Mouse (Mus musculus): ENCODE measurements around the gene Avl9. TPM values are rescaled to one million over a fixed set of nuclear protein-coding genes. Genes with fewer than 3 reads are reported as not detected.
A peak's percentile ranks its signal among the peaks of the same experiment; 100 is the strongest.

Gene Avl9
- polyA plus RNA-seq, 1 experiment from 2014 or later = 20.2 TPM

GRCm38 (mm10) chr6:56797311-56798151, 82.8 kb downstream of the Avl9 start, which contains the start of gene Kbtbd2:
Gene Kbtbd2 (minus strand): TSS chr6:56797813.
- Histone ChIP-seq H3K4me3 (ENCODE audit: low read length) (peak within 1 kb of the TSS; percentile 70), H3K36me3 (ENCODE audit: control insufficient read depth, insufficient read depth, low read length) (no peaks in the 10 kb centered on the region), H3K4me2 (replicated peaks; ENCODE audit: low read depth, low read length) (peak within 1 kb of the TSS; percentile 71), H3K4me1 (ENCODE audit: control insufficient read depth, insufficient read depth, low read length) (peaks cover 17% of the 10 kb centered on the region), H3K9ac (ENCODE audit: low read depth, low read length) (peak within 1 kb of the TSS; percentile 90), H3K9me3 (ENCODE audit: control insufficient read depth, low read length) (no peaks in the 10 kb centered on the region), H3K27ac (ENCODE audit: low read depth, low read length) (peak within 1 kb of the TSS; percentile 99), H3K27me3 (ENCODE audit: control insufficient read depth, insufficient read depth, low read length) (no peaks in the 10 kb centered on the region)
- peak; percentile 95 for ATAC-seq (ENCODE audit: low FRiP score, low TSS enrichment)
- WGBS = under 1% methylated on average over 85 of the region's 98 CpGs

GRCm38 (mm10) chr6:56798152-56798465, 83.4 kb downstream of the Avl9 start:
- peaks cover 17% of the 10 kb centered on the region for H3K4me1 ChIP-seq (ENCODE audit: control insufficient read depth, insufficient read depth, low read length)
- H3K27me3 ChIP-seq (ENCODE audit: control insufficient read depth, insufficient read depth, low read length) = no peaks in the 10 kb centered on the region
- ATAC-seq (ENCODE audit: low FRiP score, low TSS enrichment) = no peak
- 19% methylated on average over 8 of the region's 8 CpGs for WGBS
- no peaks in the 10 kb centered on the region for H3K9me3 ChIP-seq (ENCODE audit: control insufficient read depth, low read length)
- H3K4me2 ChIP-seq (replicated peaks; ENCODE audit: low read depth, low read length) = peak overlapping the region; percentile 66
- H3K27ac ChIP-seq (ENCODE audit: low read depth, low read length) = peak overlapping the region; percentile 99
- H3K36me3 ChIP-seq (ENCODE audit: control insufficient read depth, insufficient read depth, low read length) = no peaks in the 10 kb centered on the region
- H3K4me3 ChIP-seq (ENCODE audit: low read length) = peak overlapping the region; percentile 70
- peak overlapping the region; percentile 90 for H3K9ac ChIP-seq (ENCODE audit: low read depth, low read length)

- WGBS = 96% methylated on average over 4 of the region's 4 CpGs
- H3K27me3 ChIP-seq (ENCODE audit: control insufficient read depth, insufficient read depth, low read length) = no peaks in the 10 kb centered on the region
- H3K9ac ChIP-seq (ENCODE audit: low read depth, low read length) = no peak overlapping the region
- H3K4me3 ChIP-seq (ENCODE audit: low read length) = no peak overlapping the region
- no peaks in the 10 kb centered on the region for H3K36me3 ChIP-seq (ENCODE audit: control insufficient read depth, insufficient read depth, low read length)
- H3K9me3 ChIP-seq (ENCODE audit: control insufficient read depth, low read length) = no peaks in the 10 kb centered on the region
- no peak overlapping the region for H3K4me2 ChIP-seq (replicated peaks; ENCODE audit: low read depth, low read length)
- no peaks in the 10 kb centered on the region for H3K4me1 ChIP-seq (ENCODE audit: control insufficient read depth, insufficient read depth, low read length)
- no peak overlapping the region for H3K27ac ChIP-seq (ENCODE audit: low read depth, low read length)
- no peak for ATAC-seq (ENCODE audit: low FRiP score, low TSS enrichment)
Observed at GRCm38 (mm10) chr6:56805026-56805425, 90.3 kb downstream of the Avl9 start.

- H3K4me3 ChIP-seq (ENCODE audit: low read length) = no peak overlapping the region
- no peaks in the 10 kb centered on the region for H3K4me1 ChIP-seq (ENCODE audit: control insufficient read depth, insufficient read depth, low read length)
- no peaks in the 10 kb centered on the region for H3K9me3 ChIP-seq (ENCODE audit: control insufficient read depth, low read length)
- H3K4me2 ChIP-seq (replicated peaks; ENCODE audit: low read depth, low read length) = no peak overlapping the region
- no peak for ATAC-seq (ENCODE audit: low FRiP score, low TSS enrichment)
- H3K27ac ChIP-seq (ENCODE audit: low read depth, low read length) = no peak overlapping the region
- H3K9ac ChIP-seq (ENCODE audit: low read depth, low read length) = no peak overlapping the region
- no peaks in the 10 kb centered on the region for H3K36me3 ChIP-seq (ENCODE audit: control insufficient read depth, insufficient read depth, low read length)
- no peaks in the 10 kb centered on the region for H3K27me3 ChIP-seq (ENCODE audit: control insufficient read depth, insufficient read depth, low read length)
- WGBS = 71% methylated on average over 2 of the region's 2 CpGs
Observed at GRCm38 (mm10) chr6:56806195-56806594, 91.5 kb downstream of the Avl9 start.

GRCm38 (mm10) chr6:56808656-56809055, 94.0 kb downstream of the Avl9 start:
- Histone ChIP-seq H3K4me2 (replicated peaks; ENCODE audit: low read depth, low read length) (no peak overlapping the region), H3K4me3 (ENCODE audit: low read length) (no peak overlapping the region), H3K9me3 (ENCODE audit: control insufficient read depth, low read length) (no peaks in the 10 kb centered on the region; the same call in 1 of the 2 replicates), H3K4me1 (ENCODE audit: control insufficient read depth, insufficient read depth, low read length) (no peaks in the 10 kb centered on the region), H3K9ac (ENCODE audit: low read depth, low read length) (no peak overlapping the region), H3K36me3 (ENCODE audit: control insufficient read depth, insufficient read depth, low read length) (no peaks in the 10 kb centered on the region), H3K27me3 (ENCODE audit: control insufficient read depth, insufficient read depth, low read length) (no peaks in the 10 kb centered on the region), H3K27ac (ENCODE audit: low read depth, low read length) (no peak overlapping the region)
- WGBS = 9% methylated on average over 3 of the region's 3 CpGs
- peak; percentile 85 for ATAC-seq (ENCODE audit: low FRiP score, low TSS enrichment)

Other genes with a start within 250 kb of the Avl9 start
- 0.93 and 1.1 TPM in 2 replicates for gene Pde1c, start 145.8 kb upstream of the Avl9 start, polyA plus RNA-seq (2014; fragmentation: Nextera tagmentation; extraction: Ambion mirVana)
- 174 and 261 TPM in 2 replicates for gene Lsm5, start 10.2 kb upstream of the Avl9 start, polyA plus RNA-seq (2014; fragmentation: Nextera tagmentation; extraction: Ambion mirVana)
- 20.4 and 38.3 TPM in 2 replicates for gene Kbtbd2, start 82.9 kb downstream of the Avl9 start, polyA plus RNA-seq (2014; fragmentation: Nextera tagmentation; extraction: Ambion mirVana)
- 56.1 and 103 TPM in 2 replicates for gene Fkbp9, start 117.2 kb downstream of the Avl9 start, polyA plus RNA-seq (2014; fragmentation: Nextera tagmentation; extraction: Ambion mirVana)
- 59.3 and 61.7 TPM in 2 replicates for gene Nt5c3, start 209.0 kb downstream of the Avl9 start, polyA plus RNA-seq (2014; fragmentation: Nextera tagmentation; extraction: Ambion mirVana)
- gene Vmn1r4, start 209.1 kb downstream of the Avl9 start, polyA plus RNA-seq (2014; fragmentation: Nextera tagmentation; extraction: Ambion mirVana) = 0.19 and 0.24 TPM in 2 replicates

All from kidney, embryonic 14.5 days (tissue).